Mouse (Mus musculus): ENCODE data around the gene Flywch2.

GRCm38 (mm10) chr17:23820731-23821130 lies 34.9 kb upstream of the Flywch2 start:
- TF ChIP-seq TAL1 (IDR thresholded peaks at IDR 0.05; ENCODE audit: low read length) (no peak), GATA1 (IDR thresholded peaks at IDR 0.05; ENCODE audit: low read length) (no peak)
